Comparison of ENCODE assay signal across 12 mouse cellular contexts in the genomic region with DNA sequence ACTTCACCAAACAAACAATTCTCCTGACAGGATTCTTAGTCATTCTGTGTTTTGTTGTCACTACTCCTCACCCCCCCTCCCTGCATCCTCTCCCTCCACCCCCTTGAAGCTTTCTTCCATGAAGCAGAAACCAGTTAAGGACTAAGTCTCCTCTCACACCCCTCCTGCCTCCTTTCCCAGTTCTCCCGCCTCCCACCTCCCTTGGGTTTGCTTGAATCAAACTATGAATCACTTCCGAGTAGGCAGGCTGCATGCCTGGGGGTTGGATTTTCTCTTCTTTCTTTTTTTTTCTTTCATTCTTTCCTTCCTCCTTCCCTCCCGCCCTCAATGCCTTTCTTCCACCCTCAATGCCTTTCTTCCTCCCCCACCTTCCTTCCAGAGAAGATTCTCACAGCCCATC.
A peak's percentile ranks its signal among the peaks of the same experiment; 100 is the strongest.
DNase-seq lines count a peak whose midpoint lies in the region; ATAC-seq and TF ChIP-seq lines count a peak whose summit lies in the region.
"Had no signal": no experiment of that assay in that cellular context is flagged by ENCODE, and none has a peak within 500 bp of the region (broad histone marks: within the 10 kb centered on the region; RNA-seq: fewer than 3 reads in every experiment).

No protein-coding gene starts in this region.

- H3K9ac ChIP-seq in embryonic facial prominence, embryonic 14.5 days (ENCODE audit: low read depth, low read length) = no peak overlapping the region
- H3K9ac ChIP-seq in heart, postnatal 0 days (replicated peaks; ENCODE audit: low read depth, low read length) = no peak overlapping the region
- H3K9ac ChIP-seq: limb, embryonic 12.5 days had no signal

- 0 out of 2 replicates have a peak, but pooled peaks cover 2% of the 10 kb centered on the region for H3K36me3 ChIP-seq in embryonic facial prominence, embryonic 14.5 days (ENCODE audit: control insufficient read depth, insufficient read depth, low read length)
- peaks cover 9% of the 10 kb centered on the region for H3K36me3 ChIP-seq in embryonic facial prominence, embryonic 10.5 days (replicated peaks)
- no peaks in the 10 kb centered on the region for H3K36me3 ChIP-seq in heart, postnatal 0 days (replicated peaks; ENCODE audit: control insufficient read depth, insufficient read depth, low read length)

- TF ChIP-seq CTCF in heart, postnatal 0 days (IDR thresholded peaks at IDR 0.05; ENCODE audit: low read depth) = no peak

- no peaks in the 10 kb centered on the region for H3K9me3 ChIP-seq in embryonic facial prominence, embryonic 14.5 days (ENCODE audit: control insufficient read depth, low read length)
- H3K9me3 ChIP-seq in embryonic facial prominence, embryonic 10.5 days = no peaks in the 10 kb centered on the region
- no peaks in the 10 kb centered on the region for H3K9me3 ChIP-seq in heart, postnatal 0 days (replicated peaks; ENCODE audit: control insufficient read depth, low read length)
- H3K9me3 ChIP-seq: limb, embryonic 12.5 days had no signal

- no peak for DNase-seq in embryonic facial prominence, embryonic 14.5 days (ENCODE audit: low spot score)
- DNase-seq in embryonic facial prominence, embryonic 10.5 days (ENCODE audit: low spot score) = no peak
- DNase-seq in left cerebral cortex, adult 9 months (ENCODE audit: low spot score in 2 of 2) = peak; percentile 20 to 67
- DNase-seq in left cerebral cortex, adult 11 months (ENCODE audit: low spot score) = no peak
- peak; percentile 37 for DNase-seq in MN1 (ENCODE audit: low spot score)
- peak; percentile 64 for DNase-seq in heart, postnatal 0 days (ENCODE audit: low spot score)
- no peak for DNase-seq in embryo, embryonic 10.5 days (ENCODE audit: low spot score)
- DNase-seq in embryo, embryonic 10 days (ENCODE audit: low spot score) = no peak
- DNase-seq: cerebellum, adult 9-11 months; kidney, adult 9 months had no signal

- WGBS in embryonic facial prominence, embryonic 14.5 days = 53% methylated on average over 3 of the region's 3 CpGs
- 66% methylated on average over 3 of the region's 3 CpGs for WGBS in embryonic facial prominence, embryonic 10.5 days
- WGBS in heart, postnatal 0 days = 49% methylated on average over 3 of the region's 3 CpGs

- H3K4me3 ChIP-seq in embryonic facial prominence, embryonic 14.5 days (ENCODE audit: low read depth, low read length) = no peak overlapping the region
- H3K4me3 ChIP-seq in embryonic facial prominence, embryonic 10.5 days = no peak overlapping the region
- no peak overlapping the region for H3K4me3 ChIP-seq in heart, postnatal 0 days (ENCODE audit: low read depth, low read length)
- H3K4me3 ChIP-seq: limb, embryonic 12.5 days had no signal

- no peak for ATAC-seq in embryonic facial prominence, embryonic 14.5 days (ENCODE audit: low read depth)
- ATAC-seq in heart, postnatal 0 days (ENCODE audit: insufficient read depth, low read depth) = peak; percentile 30; the same call in 1 of the 2 replicates
- ATAC-seq: CD4-positive, CD25-positive, alpha-beta regulatory T cell, adult 4 months had no signal

- H3K4me1 ChIP-seq in embryonic facial prominence, embryonic 14.5 days (ENCODE audit: control insufficient read depth, insufficient read depth, low read length) = peaks cover 18% of the 10 kb centered on the region
- peaks cover 35% of the 10 kb centered on the region for H3K4me1 ChIP-seq in embryonic facial prominence, embryonic 10.5 days
- H3K4me1 ChIP-seq in heart, postnatal 0 days (ENCODE audit: control insufficient read depth, insufficient read depth) = peaks cover 25% of the 10 kb centered on the region

- H3K27ac ChIP-seq in embryonic facial prominence, embryonic 14.5 days (replicated peaks; ENCODE audit: low read depth, low read length) = peak overlapping the region; percentile 52; the same call in 1 of the 2 replicates
- H3K27ac ChIP-seq in embryonic facial prominence, embryonic 10.5 days (replicated peaks) = no peak overlapping the region
- H3K27ac ChIP-seq in heart, postnatal 0 days (ENCODE audit: low read depth) = peak overlapping the region; percentile 56
- H3K27ac ChIP-seq: limb, embryonic 12.5 days had no signal

- no peak for TF ChIP-seq EP300 in heart, postnatal 0 days (IDR thresholded peaks at IDR 0.05; ENCODE audit: low read depth)

- no peak overlapping the region for H3K4me2 ChIP-seq in embryonic facial prominence, embryonic 14.5 days (ENCODE audit: low read depth, low read length)
- H3K4me2 ChIP-seq in heart, postnatal 0 days (ENCODE audit: low read depth, low read length) = no peak overlapping the region
- H3K4me2 ChIP-seq: limb, embryonic 12.5 days had no signal

- H3K27me3 ChIP-seq in embryonic facial prominence, embryonic 14.5 days (replicated peaks; ENCODE audit: control insufficient read depth, insufficient read depth, low read length) = no peaks in the 10 kb centered on the region
- H3K27me3 ChIP-seq in embryonic facial prominence, embryonic 10.5 days (replicated peaks; ENCODE audit: low read depth, poor library complexity, severe bottlenecking) = no peaks in the 10 kb centered on the region
- H3K27me3 ChIP-seq in heart, postnatal 0 days (ENCODE audit: control insufficient read depth, insufficient read depth, low read length) = no peaks in the 10 kb centered on the region
- H3K27me3 ChIP-seq: limb, embryonic 12.5 days had no signal

Comparison
In these comparisons a context has a peak if more than half of its experiments do, and no peak if none do; other contexts are left out.
1. DNase-seq: peak in left cerebral cortex, adult 9 months (2 of 2), MN1 (single experiment) and heart, postnatal 0 days (single experiment); none in embryonic facial prominence, embryonic 14.5 days (single experiment), embryonic facial prominence, embryonic 10.5 days (single experiment), left cerebral cortex, adult 11 months (single experiment), embryo, embryonic 10.5 days (single experiment) and embryo, embryonic 10 days (single experiment).